Mouse (Mus musculus) c-Kit-positive CD71-positive TER-119-negative erythroid progenitor cells, embryonic 14.5 days (primary cell): Measurements from ENCODE around the gene Fam13a.

ENCODE experiments used
- DNase-seq: peaks from one replicate; pipeline ENCODE4 v3.0.0-alpha.2; 2013; ENCODE audit warnings: low read depth

The Fam13a gene

DNA sequence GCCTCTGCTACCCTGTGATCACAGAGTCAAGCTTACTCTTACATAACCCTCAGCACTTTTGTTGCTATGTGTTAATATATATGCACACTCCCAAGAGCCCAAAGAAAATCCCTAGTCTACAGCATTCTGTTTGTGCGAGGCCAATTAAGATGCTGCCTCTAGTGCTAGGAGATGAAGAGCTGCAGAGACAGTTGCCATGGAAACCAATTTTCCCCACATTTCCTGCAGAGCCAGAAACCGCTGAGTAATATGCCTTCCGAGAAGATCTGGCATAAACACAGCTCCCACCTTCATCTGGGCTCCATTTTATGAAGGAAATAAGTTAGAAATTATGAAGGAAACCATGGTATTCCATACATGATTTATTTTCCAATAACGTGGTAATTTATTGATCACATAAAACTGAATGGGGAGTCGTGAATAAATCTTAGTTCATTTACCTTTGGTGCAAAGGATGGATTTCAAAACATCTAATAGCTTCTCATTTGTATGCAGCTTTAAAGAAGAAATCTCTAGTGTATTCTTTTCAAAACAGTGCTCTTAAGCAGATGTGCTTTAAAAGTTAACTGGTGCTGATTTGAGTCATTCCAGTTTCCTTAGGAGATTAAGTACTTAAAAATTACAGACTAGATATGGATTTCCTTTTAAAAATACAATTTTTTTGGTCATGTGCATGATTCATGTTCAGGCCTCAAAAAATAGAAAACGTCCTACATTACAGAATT is 91.0 kb downstream of the Fam13a start:
- DNase-seq: no peak

DNA sequence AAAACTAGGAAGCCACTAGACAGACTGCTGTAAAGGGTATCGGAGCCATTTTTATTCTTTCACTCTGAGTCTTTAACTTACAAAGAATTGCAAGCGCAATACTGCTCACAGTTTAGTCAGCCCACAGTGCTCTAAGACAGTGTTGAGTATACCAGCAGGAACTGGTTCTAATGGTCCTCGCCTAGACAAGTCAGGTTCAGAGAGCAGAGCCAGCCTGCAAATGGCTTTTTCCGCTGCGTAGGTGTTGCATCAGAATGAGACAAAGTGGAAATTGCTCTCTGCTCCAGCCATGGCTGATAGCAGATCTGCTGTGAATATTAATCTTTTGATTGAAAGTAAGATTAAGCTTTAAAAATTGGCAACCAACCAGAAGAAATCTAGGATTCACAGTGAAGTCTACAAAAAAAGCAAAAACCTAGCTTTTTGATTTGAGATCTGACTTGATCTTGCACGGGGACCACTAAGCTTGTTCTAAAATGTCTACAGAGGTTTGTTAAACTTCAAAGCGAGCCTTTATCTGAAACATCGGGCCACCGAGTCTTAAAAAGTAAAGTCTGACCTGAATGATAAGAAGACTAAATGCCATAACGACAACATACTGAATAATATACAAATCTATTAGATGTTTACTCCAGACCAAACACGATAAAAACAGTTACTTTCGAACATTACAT is 91.7 kb downstream of the Fam13a start:
- DNase-seq: no peak

DNA sequence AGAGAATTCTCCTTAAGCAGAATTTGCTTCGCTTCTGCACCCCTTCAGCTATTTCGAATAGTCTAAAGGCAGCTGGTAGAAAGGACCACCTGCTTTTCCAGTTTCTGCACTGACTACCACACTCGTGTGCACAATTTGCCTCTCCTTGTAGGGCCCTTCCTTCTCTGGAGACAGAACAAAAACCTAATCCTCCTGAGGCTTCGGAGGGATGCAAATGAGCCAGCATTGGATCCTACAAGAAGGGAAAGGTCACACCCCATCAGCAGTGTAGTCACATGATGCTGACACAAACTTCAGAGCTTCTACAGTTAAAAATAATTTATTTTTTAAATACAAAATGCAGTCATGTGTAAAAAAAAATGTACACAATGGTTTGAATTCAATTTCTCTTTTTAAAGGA is 93.2 kb downstream of the Fam13a start:
- DNase-seq: no peak

DNA sequence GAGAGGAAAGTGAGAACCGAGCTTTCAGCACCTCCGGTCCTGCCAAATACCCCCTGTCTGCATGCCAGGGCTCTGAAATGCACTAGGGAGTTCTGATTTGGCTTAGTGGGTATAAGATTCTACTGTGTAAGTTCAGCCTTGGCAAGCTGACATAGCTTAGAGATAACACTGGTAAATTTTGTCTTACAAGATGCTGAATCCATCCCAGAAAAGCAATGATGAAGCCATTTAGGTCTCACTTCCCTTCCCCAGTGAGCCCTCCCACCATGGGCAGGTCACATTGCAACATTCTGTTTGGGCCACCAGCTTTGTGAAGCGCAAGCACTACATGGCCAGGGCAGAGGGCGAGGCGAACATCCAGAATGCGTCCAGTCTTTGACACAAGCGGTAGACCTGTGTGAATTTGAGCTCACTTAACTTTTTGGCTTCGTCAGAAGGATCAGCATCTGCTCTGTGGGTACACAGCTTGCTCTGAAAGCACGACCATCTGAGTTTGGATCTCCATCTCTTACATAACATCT is 94.4 kb downstream of the Fam13a start:
- DNase-seq: no peak

DNA sequence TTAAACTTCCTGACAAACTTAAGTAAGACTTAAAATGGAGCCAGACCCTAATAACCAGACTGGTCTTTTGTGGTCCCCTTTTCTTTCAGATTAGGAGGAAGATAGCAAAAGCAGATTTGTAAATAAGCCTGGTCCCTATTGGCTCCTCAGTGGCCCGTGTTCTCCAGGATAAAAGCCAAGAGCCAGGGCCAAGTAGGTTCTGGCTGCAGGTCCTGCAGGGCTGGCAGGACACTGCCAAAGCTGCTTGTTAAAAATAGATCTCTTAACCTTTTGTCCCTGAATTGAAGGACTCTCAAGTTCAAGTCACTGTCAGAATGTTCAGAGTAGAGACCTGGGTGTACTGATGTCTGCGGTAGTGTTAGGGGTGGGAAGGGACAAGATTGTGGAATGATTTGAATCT is 96.5 kb downstream of the Fam13a start:
- no peak for DNase-seq

DNA sequence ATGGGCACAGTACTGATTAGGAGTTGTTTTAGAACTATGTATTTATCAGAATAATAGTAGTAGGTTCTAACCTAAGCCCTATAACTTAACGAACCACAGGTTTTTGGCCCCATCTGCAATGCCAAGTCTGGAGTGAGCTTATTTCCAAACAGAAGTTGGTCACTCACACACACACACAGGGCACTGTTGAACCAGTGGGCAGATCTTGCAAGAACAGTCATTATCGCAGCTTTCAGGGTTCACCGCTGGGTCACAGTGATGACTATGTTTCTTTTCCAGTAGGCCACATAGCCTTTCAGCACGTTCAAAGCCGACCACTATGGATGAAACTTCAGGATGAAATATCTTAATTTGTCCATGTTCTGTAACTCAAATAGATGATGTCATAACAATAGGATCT is 101.8 kb downstream of the Fam13a start:
- DNase-seq: no peak

DNA sequence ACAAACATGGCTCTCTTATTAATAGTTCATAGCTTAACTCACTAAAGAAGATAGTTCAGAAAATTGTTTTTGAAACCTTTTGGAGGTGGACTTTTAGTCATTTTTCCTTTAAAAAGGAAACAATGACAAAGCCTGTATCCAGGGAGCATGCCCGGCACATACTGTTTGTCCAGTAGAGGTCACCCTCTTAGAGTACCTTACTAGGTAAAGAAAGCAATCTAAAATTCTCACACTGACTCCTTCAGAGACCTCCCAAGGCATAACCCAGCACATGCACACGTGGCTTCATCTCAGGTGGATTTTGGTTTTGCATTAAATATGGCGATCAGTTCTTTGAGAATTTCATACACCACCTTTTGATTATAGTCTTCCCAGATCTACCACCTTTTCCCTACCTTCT is 102.7 kb downstream of the Fam13a start:
- DNase-seq: no peak

DNA sequence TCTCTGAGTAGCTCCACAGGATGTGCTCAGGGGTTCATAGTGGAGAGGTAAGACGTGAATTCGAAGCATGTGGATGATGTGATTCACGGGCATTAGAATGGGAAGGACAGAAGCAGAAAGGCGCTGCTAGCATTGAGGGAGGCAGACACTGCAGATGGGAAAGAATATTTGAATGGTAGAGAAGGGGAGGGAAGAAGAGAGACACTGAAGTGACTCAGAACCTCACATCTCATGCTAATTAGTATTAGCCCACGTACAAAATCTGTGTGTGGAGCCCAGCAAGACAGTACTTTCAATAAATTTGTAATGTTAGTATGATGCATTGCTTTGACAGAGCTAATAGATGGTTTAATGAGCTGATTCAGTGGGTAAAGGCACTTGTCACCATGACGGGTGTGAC is 103.6 kb downstream of the Fam13a start:
- DNase-seq: no peak

DNA sequence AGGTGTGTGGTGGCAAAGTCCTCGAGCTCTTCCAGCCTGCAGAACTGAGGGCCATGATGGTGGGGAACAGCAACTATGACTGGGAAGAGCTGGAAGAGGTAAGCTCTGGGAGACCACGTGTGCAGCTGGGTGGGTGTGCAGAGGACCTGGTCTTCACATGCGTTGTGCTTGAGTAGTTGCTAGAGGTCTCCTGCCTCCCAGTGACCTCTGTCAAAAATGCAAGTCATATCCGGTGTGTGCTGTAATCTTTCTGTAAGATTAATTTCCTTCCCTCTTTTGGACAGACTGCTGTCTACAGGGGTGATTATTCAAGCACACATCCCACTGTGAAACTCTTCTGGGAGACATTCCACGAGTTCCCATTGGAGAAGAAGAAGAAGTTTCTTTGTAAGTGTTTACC is 107.9 kb downstream of the Fam13a start:
- DNase-seq: no peak

DNA sequence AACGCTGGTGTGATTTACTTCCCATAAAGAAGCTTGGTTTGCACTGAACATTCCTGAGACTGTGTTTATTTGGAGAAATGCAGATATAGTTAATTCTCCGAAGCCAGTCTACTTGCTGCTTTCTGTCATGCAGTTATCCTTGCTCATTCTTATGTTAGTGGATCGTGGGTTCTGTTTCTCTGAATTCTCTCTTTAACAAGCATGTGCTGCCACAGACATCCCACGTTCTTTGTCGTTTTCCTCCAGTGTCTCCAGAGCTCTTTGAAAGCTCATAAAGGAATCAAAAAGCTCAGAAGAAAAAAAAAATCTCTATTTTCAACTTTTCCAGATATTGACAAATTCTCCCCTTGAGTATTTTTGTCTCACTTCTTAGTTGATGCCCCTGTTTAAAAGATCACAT is 110.4 kb downstream of the Fam13a start:
- DNase-seq: no peak

DNA sequence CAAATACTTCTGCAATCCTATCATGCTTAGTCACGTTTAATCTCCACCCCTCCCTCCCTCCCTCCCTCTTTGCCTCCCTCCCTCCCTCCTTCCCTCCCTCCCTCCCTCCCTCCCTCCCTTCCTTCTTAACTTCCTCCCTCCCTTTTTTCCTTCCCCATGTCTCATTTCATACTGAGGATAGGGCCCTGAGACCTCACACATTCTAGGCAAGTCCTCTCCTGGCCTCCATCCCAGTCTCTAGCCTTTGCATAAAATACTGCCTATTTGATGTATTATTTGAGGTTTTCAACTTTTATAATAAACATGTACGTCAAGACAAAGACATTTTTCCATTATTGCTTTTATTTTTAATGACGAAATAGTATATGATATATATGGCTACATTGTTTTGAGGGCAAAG is 110.8 kb downstream of the Fam13a start:
- DNase-seq: no peak

DNA sequence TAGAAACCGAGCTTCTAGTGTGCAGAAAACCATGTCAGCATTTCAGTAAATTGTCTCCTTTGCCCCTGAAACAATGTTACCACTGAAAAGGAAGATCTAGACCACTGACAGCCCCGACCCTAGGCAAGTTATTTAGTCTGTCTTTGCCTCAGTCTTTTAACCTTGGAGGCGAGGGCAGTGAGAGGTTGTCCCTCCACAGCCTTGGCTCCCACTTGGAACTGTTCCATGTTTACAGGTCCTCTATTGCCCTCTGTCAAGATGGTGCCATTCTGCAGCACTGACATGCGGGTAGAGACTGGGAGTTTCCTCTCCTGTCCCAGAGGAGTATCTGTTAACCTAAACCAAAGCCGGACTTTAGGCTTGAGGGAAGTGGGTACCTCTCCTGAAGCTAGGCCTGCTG is 111.5 kb downstream of the Fam13a start:
- no peak for DNase-seq

DNA sequence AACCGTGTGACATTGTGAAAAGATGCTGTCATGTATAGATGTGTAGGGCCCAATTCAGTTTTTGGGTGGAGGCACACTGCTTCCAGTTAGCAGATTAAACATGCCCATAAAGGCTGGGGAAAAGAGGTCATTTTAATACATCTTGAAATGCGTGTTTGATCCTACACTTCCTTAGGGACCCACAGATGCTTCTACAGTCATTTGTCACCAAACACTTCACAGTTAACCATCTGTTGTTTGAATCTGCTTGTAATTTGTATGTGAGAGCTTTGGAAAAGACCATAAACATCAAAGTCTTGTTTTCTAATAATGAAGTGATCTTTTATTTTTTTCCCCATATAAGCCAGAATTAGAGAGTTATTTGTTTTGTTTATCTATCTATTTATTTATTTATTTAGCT is 116.6 kb downstream of the Fam13a start:
- DNase-seq: no peak

DNA sequence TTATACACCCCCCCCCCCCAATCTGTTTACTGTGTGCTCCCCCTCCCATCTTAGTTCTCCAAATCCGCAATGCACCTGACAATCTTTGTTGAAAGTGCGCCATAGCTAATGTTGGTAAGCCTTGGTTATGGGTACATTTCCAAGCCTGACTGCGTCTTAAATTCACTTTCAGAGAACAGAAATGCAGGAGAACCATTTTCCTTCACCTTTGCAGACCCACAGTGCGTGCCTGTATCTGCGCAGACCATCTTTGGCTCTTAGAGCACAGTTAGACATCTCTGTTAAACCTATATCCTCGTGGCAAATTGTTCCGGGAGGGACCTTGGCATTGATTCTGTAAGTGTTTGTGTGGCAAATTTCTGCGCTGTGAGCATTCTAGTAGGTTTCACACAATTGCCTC is 117.0 kb downstream of the Fam13a start:
- DNase-seq: no peak

DNA sequence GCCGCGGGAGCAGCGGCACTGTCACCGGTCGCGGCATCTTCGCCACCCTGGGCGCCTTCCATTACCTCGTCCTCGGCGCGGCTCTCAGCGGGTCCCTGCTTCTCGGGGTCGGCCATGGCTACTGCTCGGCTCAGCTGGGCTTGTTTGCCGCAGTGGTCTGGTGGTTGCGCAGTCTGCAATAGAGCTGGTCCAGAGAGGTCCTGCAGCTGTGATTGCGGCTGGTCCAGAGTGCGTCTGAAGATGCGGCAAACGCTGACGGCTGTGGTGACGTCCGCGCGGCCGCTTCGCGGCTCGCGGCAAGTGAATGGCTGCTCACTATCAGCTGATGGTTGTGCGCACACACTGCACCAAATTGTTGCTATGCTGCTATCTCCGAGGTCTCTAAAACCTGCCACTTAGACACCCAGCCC is 117.5 kb downstream of the Fam13a start, which contains the start of gene Nap1l5:
Nap1l5 (minus strand) TSS at position 225 of the 410 bp plus-strand sequence.
- no peak for DNase-seq

DNA sequence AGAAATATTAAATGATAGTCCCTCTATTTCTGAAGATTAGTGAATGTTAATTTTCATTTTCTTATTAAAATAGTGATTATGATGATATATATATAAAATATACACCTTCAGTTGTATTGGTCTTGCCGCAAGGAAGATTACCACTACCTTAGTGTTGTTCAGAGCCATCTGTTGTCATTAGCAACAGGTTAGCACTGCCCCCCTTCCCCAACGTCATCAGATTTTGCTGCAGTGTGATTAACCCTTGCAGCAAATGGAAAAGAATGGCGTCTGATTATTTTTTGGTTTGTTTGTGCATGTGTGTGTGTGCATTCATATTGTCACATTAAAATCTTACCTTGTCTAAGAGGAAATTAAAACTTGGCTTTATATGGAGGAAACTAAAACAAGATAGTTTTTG is 119.8 kb downstream of the Fam13a start:
- no peak for DNase-seq

DNA sequence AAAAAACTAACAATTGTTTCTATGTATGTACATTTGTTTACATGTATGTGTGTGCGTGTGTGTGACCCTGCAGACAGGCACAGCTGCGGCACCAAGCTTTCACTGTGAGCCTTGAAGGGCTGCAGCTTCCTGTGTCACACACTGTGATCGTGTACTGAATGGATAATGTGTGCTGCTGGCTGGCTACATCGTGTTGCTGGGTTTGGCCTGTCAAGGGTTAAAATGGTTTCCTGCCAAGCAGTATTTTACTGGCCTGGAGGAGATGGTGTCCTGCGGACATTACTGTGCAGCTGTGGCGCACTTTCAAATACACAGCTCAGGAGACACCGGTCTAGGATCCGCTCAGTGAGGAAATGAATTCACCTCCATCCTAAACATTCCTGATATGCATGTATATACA is 121.2 kb downstream of the Fam13a start:
- DNase-seq: no peak

DNA sequence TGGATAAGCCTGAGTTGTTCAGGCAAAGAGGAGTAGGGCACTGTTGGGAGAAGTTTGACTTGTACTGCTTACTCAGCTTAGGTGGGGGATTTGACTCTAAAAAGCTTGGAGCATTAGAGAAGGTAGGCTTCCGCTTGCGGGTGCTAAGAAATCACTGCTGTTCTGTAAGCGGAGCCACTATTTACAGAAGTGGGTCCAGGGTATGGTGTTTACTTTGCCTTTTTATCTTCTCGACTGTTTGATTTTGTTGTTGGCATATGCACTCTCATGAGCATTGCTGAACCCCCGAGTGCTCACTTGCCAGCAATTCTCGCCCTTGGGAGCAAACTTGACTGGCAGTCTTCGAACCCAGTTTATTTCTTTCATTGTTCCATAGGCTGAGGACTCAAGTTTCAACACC is 123.8 kb downstream of the Fam13a start:
- DNase-seq: no peak

DNA sequence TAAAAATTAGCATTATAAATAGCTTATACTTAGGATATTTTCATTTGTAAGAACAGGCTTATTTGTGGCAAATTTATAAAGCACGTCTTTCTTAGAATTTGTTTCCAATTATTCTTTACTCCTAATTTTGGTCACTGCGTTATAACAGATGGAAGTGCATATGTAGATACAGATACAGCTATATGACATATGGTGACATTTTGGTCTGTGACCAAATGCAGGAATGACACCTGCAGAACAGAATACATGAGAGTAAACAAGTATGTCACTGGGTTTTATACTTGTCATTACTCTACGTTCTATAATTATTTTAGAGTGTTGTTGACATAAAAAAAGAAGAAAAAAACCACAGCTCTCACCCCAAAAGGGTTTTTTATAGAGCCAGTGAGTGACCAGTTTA is 125.3 kb downstream of the Fam13a start:
- DNase-seq: no peak

DNA sequence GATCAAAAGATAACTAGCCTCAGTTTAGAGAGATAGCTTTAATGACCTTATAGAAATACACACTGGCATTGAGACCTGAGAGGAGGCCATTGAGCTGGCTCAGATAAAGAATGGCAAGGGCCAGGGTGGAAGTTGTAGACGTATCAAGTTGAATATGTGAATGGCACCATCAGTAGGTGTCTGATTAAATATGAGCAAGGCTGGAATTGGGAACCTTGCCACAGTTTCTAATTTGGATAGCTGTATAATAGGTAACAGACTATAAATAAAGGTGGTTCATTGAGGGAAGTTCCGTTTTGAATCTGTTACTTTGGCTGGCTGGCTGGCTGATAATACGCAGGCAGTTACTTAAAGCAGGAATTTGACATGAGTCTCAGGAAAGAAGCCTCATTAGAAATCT is 127.7 kb downstream of the Fam13a start:
- no peak for DNase-seq

DNA sequence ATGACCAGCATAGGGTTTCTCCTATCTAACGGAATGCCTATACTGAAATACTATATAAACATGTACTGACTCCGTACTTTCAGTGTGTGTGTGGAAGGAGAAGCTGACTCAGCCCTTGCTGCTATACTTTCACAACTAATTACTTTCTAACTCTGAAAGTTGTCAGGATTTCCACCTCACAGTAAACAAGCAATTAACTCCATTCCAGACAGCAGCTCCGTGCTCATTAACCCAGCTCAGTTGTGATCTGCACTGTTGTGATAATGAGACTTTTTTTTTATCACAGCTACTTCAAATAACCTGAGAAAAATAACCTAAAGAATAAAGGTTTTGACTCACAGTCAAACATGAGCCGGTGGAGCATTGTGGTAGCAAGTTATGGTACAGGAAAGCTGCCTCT is 129.4 kb downstream of the Fam13a start:
- no peak for DNase-seq

DNA sequence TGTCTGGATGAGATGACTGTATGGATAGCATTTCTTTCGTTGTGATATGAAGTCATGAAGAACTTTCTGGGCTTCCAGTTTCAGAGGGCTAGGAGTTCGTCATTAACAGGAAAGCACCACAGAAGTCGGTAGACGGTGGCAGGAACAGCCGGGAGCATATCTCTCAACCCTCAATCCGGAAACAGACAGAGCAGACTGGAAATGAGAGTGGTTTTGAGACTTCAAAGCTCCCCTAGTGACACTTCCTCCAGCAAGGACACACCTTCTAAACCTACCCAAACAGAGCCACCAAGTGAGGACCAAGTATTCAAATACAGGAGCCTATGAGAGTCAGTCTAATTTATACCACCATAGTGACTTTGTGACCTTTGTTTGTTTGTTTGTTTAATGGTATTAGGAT is 131.0 kb downstream of the Fam13a start:
- no peak for DNase-seq

DNA sequence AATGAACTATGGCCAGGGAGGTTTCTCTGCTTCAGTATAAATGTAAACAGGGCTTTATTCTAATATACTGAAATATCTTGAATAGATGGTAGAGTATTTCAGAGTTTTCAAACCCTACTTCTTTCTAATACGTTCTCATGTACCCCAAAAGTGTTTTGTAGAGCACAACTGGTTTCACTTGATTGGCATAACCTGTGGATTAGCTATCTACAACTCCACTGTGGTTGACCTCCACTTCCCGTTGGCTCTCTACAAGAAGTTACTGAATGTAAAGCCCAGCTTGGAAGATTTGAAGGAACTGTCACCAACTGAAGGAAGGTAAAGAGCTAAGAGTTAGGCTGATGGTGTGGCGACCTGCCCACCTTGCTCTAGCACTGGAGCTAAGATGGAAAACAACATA is 134.4 kb downstream of the Fam13a start:
- no peak for DNase-seq

DNA sequence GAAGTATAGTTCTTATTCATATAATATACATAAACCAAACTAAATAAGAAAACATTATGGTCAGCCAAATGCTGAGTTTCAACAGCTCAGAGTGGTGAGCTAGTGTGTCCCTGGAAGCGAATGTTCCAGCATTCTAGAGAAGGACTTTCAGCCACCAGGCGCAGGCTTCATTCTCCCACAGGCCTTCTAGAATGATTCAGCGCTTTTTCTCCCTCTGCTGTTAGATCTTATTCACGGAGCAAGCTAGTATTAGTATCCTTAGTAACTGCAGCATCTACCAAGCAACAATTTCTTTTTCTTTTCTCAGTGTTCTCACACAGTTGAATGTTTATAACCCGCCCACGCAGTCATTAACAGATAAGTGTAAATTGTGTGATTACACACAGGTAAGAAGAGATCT is 142.1 kb downstream of the Fam13a start:
- peak; percentile 5 for DNase-seq
